Mouse (Mus musculus): ENCODE data around the gene Umodl1.

DNA sequence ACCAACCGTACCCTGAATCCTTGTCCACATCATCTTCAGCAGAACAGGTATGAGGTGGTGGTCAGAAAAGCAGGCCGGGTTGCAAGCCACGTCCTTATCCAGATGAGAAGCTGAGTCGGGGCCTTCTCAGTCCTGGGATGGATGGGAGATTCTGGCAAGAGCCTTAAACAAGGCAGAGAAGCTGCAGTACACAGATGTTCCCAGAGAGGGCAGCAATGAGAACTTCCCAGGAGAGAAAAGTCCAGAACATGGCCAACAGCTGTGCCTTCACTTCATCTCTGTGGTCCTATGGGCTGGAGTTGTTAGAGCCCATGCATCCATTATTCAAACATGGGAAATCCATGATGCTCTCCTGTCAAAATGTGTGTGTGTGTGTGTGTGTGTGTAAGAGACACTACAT is 63.8 kb downstream of the Umodl1 start:
- TF ChIP-seq CTCF (IDR thresholded peaks at IDR 0.05; ENCODE audit: low read depth): peak; percentile 77
- TF ChIP-seq EP300 (optimal IDR thresholded peaks at IDR 0.05): no peak
